Mouse (Mus musculus) layer of hippocampus, adult 6 months (tissue): ENCODE measurements around the gene Specc1. TPM values are rescaled to one million over a fixed set of nuclear protein-coding genes. Genes with fewer than 3 reads are reported as not detected.

ENCODE experiments used
- long read RNA-seq, 2 experiments: library from polyadenylated mRNA; unstranded; transcript quantifications; one replicate each; pipeline ENCODE4 v2.0.0; 2019 to 2020
- polyA plus RNA-seq: library from polyadenylated mRNA; unstranded; fragments of <200 nt; fragmentation: Nextera tagmentation; gene quantifications from 2 replicates; pipeline ENCODE4 v1.2.3, GENCODE M21; 2021

Specc1 gene
- 22.5 and 25.8 TPM in 2 replicates for polyA plus RNA-seq
- long read RNA-seq, experiment 1, transcript Specc1-212 (8 exons, 2,932 nt): major isoform, 8 of 40 reads
- long read RNA-seq, experiment 1, partial matches to known transcripts: 14 of 40 reads
- long read RNA-seq, experiment 1, other reads (novel, unspliced or antisense): 15 of 40 reads
- long read RNA-seq, experiment 2, full-length matches to known transcripts: 53 of 156 reads
- long read RNA-seq, experiment 2, partial matches to known transcripts: 24 of 156 reads
- long read RNA-seq, experiment 2, other reads (novel, unspliced or antisense): 79 of 156 reads

GRCm38 (mm10) chr11:61956572-61957295, at the start of gene Specc1:
Specc1 (plus strand) TSS chr11:61956763.

DNA sequence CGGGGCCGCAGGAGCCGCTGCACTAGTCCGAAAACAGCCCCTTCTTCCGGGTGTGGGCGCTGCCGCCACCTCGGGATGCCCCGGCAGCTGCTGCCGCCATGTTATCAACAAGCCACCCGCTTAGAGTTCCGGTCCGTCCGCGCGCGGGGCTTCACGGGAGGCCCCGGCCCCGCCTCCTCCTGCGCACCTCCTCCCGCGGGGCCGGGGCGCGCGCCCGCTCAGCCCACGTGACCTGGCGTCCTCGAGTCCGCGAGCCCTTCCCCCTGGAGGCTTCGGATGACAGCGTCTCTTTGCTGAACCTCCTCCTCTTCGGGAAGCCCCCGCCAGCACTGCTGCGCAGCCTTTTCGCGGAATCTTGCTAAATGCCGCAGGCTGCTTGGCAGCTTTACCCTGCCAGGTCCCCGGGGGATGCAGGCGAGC, 26.5 kb upstream of the Specc1 start, which contains the start of gene Akap10:
Gene Akap10, minus strand, starts transcription at position 155 of the 420 bp plus-strand sequence.

DNA sequence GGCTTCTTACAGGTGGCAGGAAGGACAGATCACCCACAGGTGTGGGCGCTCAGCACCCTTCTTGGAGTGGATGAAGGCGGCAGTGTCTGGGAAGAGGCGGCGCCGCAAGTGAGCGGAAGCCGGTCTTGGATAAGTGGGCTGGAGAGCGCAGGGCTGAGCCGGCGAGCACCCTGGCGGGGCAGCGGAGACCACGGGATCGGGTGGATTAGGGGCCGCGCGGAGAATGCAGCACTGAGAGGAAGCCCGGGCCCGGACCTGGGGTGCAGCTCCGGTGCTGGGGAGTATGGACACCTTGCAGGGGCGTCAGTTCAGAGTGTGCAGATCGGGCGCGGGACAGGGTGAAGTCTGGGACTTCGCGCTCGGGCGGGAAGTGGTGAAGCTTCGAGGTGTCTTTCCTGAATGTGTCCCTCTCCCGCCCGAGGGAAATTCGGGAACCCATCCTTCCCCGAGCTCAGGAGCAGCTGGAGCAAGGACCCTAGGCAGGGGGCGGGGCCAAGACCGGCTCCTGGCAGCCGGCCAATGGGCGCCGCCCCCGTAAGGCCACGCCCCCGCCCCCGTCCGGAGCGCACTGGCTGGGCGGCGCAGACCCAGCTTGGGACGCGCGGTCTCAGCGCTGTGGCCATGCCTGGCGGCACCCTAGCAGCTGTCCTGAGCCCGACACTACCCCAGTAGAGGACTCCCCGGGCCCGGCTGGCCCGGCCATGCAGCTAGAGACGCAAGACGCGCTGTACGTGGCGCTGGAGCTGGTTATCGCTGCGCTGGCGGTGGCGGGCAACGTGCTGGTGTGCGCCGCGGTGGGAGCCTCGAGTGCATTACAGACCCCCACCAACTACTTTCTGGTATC, 292.1 kb downstream of the Specc1 start, which contains the start of gene Adora2b:
Gene Adora2b, plus strand, starts transcription at position 584 of the 844 bp plus-strand sequence.

Other genes starting within 250 kb of the Specc1 start
- gene Slc5a10, start 235.9 kb upstream of the Specc1 start, polyA plus RNA-seq: 0.09 and 0.21 TPM in 2 replicates
- gene Prpsap2, start 194.7 kb upstream of the Specc1 start, polyA plus RNA-seq: 23.9 and 27.3 TPM in 2 replicates
- gene Ulk2, start 101.7 kb upstream of the Specc1 start, polyA plus RNA-seq: 7.7 and 8.7 TPM in 2 replicates
- 2.8 and 3.0 TPM in 2 replicates for gene Akap10, start 26.5 kb upstream of the Specc1 start, polyA plus RNA-seq